Mouse (Mus musculus): ENCODE data around the gene Olfr450. TPM values are rescaled to one million over a fixed set of nuclear protein-coding genes. Genes with fewer than 3 reads are reported as not detected.

Olfr450 gene
- polyA plus RNA-seq (2014; fragmentation: Illumina TruSeq; extraction: RNeasy Lipid Tissue Mini Kit (QIAGEN cat#74804); ENCODE audit: low read depth, low replicate concordance), result not detected

GRCm38 (mm10) chr6:42811639-42812038 is at the start of gene Olfr450:
TSS of gene Olfr450 (plus strand) at chr6:42811939.

GRCm38 (mm10) chr6:42784793-42785192 is 26.9 kb upstream of the Olfr450 start, which contains the start of gene Olfr452:
TSS of gene Olfr452 (plus strand) at chr6:42785093.

GRCm38 (mm10) chr6:42834084-42834483 is 22.3 kb downstream of the Olfr450 start, which contains the start of gene Olfr449:
TSS of gene Olfr449 (plus strand) at chr6:42834384.

Other genes with a start within 250 kb of the Olfr450 start
- gene Tcaf3, start 214.2 kb upstream of the Olfr450 start, polyA plus RNA-seq (2014; fragmentation: Illumina TruSeq; extraction: RNeasy Lipid Tissue Mini Kit (QIAGEN cat#74804); ENCODE audit: low read depth, low replicate concordance), result not detected
- 0.58 TPM for gene Tcaf2, start 166.7 kb upstream of the Olfr450 start, polyA plus RNA-seq (2014; fragmentation: Illumina TruSeq; extraction: RNeasy Lipid Tissue Mini Kit (QIAGEN cat#74804); ENCODE audit: low read depth, low replicate concordance)
- gene Tcaf1, start 101.9 kb upstream of the Olfr450 start, polyA plus RNA-seq (2014; fragmentation: Illumina TruSeq; extraction: RNeasy Lipid Tissue Mini Kit (QIAGEN cat#74804); ENCODE audit: low read depth, low replicate concordance), result 2.4 TPM
- not detected for gene Olfr453, start 72.6 kb upstream of the Olfr450 start, polyA plus RNA-seq (2014; fragmentation: Illumina TruSeq; extraction: RNeasy Lipid Tissue Mini Kit (QIAGEN cat#74804); ENCODE audit: low read depth, low replicate concordance)
- not detected for gene Olfr38, start 55.5 kb upstream of the Olfr450 start, polyA plus RNA-seq (2014; fragmentation: Illumina TruSeq; extraction: RNeasy Lipid Tissue Mini Kit (QIAGEN cat#74804); ENCODE audit: low read depth, low replicate concordance)
- not detected for gene Olfr452, start 26.8 kb upstream of the Olfr450 start, polyA plus RNA-seq (2014; fragmentation: Illumina TruSeq; extraction: RNeasy Lipid Tissue Mini Kit (QIAGEN cat#74804); ENCODE audit: low read depth, low replicate concordance)
- gene Olfr449, start 22.4 kb downstream of the Olfr450 start, polyA plus RNA-seq (2014; fragmentation: Illumina TruSeq; extraction: RNeasy Lipid Tissue Mini Kit (QIAGEN cat#74804); ENCODE audit: low read depth, low replicate concordance), result not detected
- not detected for gene Olfr448, start 78.5 kb downstream of the Olfr450 start, polyA plus RNA-seq (2014; fragmentation: Illumina TruSeq; extraction: RNeasy Lipid Tissue Mini Kit (QIAGEN cat#74804); ENCODE audit: low read depth, low replicate concordance)
- not detected for gene Olfr447, start 96.9 kb downstream of the Olfr450 start, polyA plus RNA-seq (2014; fragmentation: Illumina TruSeq; extraction: RNeasy Lipid Tissue Mini Kit (QIAGEN cat#74804); ENCODE audit: low read depth, low replicate concordance)
- not detected for gene Olfr446, start 109.4 kb downstream of the Olfr450 start, polyA plus RNA-seq (2014; fragmentation: Illumina TruSeq; extraction: RNeasy Lipid Tissue Mini Kit (QIAGEN cat#74804); ENCODE audit: low read depth, low replicate concordance)
- gene Olfr444, start 137.1 kb downstream of the Olfr450 start, polyA plus RNA-seq (2014; fragmentation: Illumina TruSeq; extraction: RNeasy Lipid Tissue Mini Kit (QIAGEN cat#74804); ENCODE audit: low read depth, low replicate concordance), result not detected

All from liver, adult 10 weeks (tissue).